Mouse (Mus musculus) hindbrain, embryonic 11.5 days (tissue): ENCODE measurements around the gene Ss18l1. TPM values are rescaled to one million over a fixed set of nuclear protein-coding genes. Genes with fewer than 3 reads are reported as not detected.

Experiments
- ATAC-seq: fragments of 200-750 bp; cut with Nextera tagmentation; 2 replicates; pipeline ENCODE4 v1.8.0; 2017; ENCODE audit warnings: mild to moderate bottlenecking, moderate TSS enrichment, moderate library complexity; ENCODE audit not compliant: low FRiP score
- DNase-seq: peaks from one replicate; pipeline ENCODE4 v3.0.0-alpha.2; 2015; ENCODE audit warnings: low spot score
- H3K27ac ChIP-seq: fragments of 300-500 bp; sonication (generic); 2 replicates; pipeline ENCODE4 v1.5.1; 2014; ENCODE audit warnings: mild to moderate bottlenecking, low read depth, low read length
- H3K27me3 ChIP-seq: fragments of 300-500 bp; sonication (generic); 2 replicates; pipeline ENCODE4 v1.6.1; 2014; ENCODE audit warnings: mild to moderate bottlenecking, low read length, moderate library complexity, mixed read lengths; ENCODE audit not compliant: control insufficient read depth, insufficient read depth
- H3K36me3 ChIP-seq: fragments of 300-500 bp; sonication (generic); 2 replicates; pipeline ENCODE4 v1.6.1; 2014; ENCODE audit warnings: mild to moderate bottlenecking, low read length, moderate library complexity, mixed read lengths; ENCODE audit not compliant: control insufficient read depth, insufficient read depth
- H3K4me1 ChIP-seq: fragments of 300-500 bp; sonication (generic); replicated peaks from 2 replicates; pipeline ENCODE4 v1.6.1; 2014; ENCODE audit warnings: low read length, mixed read lengths; ENCODE audit not compliant: control insufficient read depth, insufficient read depth
- H3K4me2 ChIP-seq: fragments of 300-500 bp; sonication (generic); replicated peaks from 2 replicates; pipeline ENCODE4 v1.6.1; 2014; ENCODE audit warnings: mild to moderate bottlenecking, low read depth, low read length
- H3K4me3 ChIP-seq: fragments of 300-500 bp; sonication (generic); 2 replicates; pipeline ENCODE4 v1.5.1; 2014; ENCODE audit warnings: low read depth, low read length
- H3K9ac ChIP-seq: fragments of 300-500 bp; sonication (generic); 2 replicates; pipeline ENCODE4 v1.6.1; 2014; ENCODE audit warnings: low read depth, low read length
- H3K9me3 ChIP-seq: fragments of 300-500 bp; sonication (generic); 2 replicates; pipeline ENCODE4 v1.6.1; 2016; ENCODE audit warnings: low read length; ENCODE audit not compliant: control insufficient read depth
- WGBS: fragments of 180-500 bp; shearing (Covaris S2); extraction: QIAGEN DNeasy Blood & Tissue Kit; methylation state at CpG from one replicate; pipeline ENCODE4 v1.1.7; 2014; 5-methylcytosine and 5-hydroxymethylcytosine counted together
- polyA plus RNA-seq: library from polyadenylated mRNA; unstranded; fragments of >200 nt; fragmentation: Nextera tagmentation; extraction: Ambion mirVana; gene quantifications from 2 replicates; pipeline ENCODE4 v1.2.1, GENCODE M21; 2014

Gene Ss18l1
- polyA plus RNA-seq, 1 experiment from 2014 or later, result 18.5 TPM

DNA sequence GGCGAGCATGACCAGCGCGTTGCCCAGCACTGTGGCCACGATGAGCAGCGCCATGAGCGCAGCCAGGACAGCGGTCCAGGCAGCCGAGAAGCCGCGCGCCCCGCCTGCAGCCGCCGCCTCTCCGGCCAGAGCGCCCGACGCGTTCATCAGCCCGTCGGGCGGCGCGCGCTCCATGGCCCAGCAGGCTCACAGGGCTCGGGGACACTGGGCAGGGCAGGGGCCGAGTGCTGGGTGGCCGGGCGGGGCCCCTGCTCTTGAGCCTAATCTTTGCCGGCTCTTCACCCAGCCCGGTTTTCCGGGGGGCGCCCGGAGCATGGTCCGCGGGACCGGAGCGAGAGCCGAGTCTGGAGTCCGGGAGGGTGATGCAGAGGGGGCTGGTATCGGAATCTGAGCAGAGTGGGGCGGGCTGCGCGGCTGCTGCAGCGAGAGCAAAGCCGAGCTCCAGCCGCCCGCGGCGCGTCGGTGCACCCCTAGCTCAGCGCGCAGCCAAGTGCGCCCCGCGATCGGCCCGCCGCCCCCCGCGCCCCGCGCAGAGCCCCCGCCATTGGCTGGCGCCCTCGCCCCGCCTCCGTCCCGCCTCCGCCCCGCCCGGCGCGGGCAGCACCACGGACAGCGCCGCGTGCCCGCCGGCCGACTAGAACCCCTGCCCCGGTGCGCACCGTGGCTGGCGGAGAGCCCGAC, 61.8 kb downstream of the Ss18l1 start, which contains the start of gene Hrh3:
Gene Hrh3 (minus strand): TSS at position 511 of the 681 bp plus-strand sequence.
- H3K4me3 ChIP-seq, result peak within 1 kb of the TSS; percentile 54
- H3K36me3 ChIP-seq, result no peaks in the 10 kb centered on the region
- H3K27ac ChIP-seq, result 0 out of 2 replicates have a peak within 1 kb of the TSS, but pooled peaks have one; percentile 7
- peak; percentile 76 for ATAC-seq
- peak within 1 kb of the TSS; percentile 68 for H3K9ac ChIP-seq
- peaks cover 45% of the 10 kb centered on the region for H3K27me3 ChIP-seq
- peak within 1 kb of the TSS; percentile 96 for H3K4me2 ChIP-seq
- peak; percentile 83 for DNase-seq
- peaks cover 17% of the 10 kb centered on the region for H3K4me1 ChIP-seq
- under 1% methylated on average over 37 of the region's 87 CpGs for WGBS
- H3K9me3 ChIP-seq, result no peaks in the 10 kb centered on the region

- Histone ChIP-seq H3K4me3 (peak overlapping the region; percentile 54), H3K9me3 (no peaks in the 10 kb centered on the region), H3K27me3 (peaks cover 43% of the 10 kb centered on the region), H3K4me2 (peak overlapping the region; percentile 96), H3K27ac (no peak overlapping the region), H3K36me3 (no peaks in the 10 kb centered on the region), H3K9ac (peak overlapping the region; percentile 68; the same call in 1 of the 2 replicates), H3K4me1 (peaks cover 16% of the 10 kb centered on the region)
- 10% methylated on average over 24 of the region's 24 CpGs for WGBS
- ATAC-seq, result peak; percentile 20; the same call in 1 of the 2 replicates
- no peak for DNase-seq
Measured at GRCm38 (mm10) chr2:180104659-180105377, 62.5 kb downstream of the Ss18l1 start.

GRCm38 (mm10) chr2:180105441-180106190, 63.3 kb downstream of the Ss18l1 start:
- no peak overlapping the region for H3K4me3 ChIP-seq
- 33% methylated on average over 8 of the region's 8 CpGs for WGBS
- no peaks in the 10 kb centered on the region for H3K36me3 ChIP-seq
- no peak for DNase-seq
- 0 out of 2 replicates have a peak, but pooled peaks have one; percentile 11 for ATAC-seq
- no peak overlapping the region for H3K27ac ChIP-seq
- H3K4me1 ChIP-seq, result peaks cover 14% of the 10 kb centered on the region
- H3K27me3 ChIP-seq, result peaks cover 41% of the 10 kb centered on the region
- H3K9ac ChIP-seq, result no peak overlapping the region
- no peak overlapping the region for H3K4me2 ChIP-seq
- H3K9me3 ChIP-seq, result no peaks in the 10 kb centered on the region

GRCm38 (mm10) chr2:180107081-180107480, 64.8 kb downstream of the Ss18l1 start:
- WGBS, result 60% methylated on average over 4 of the region's 4 CpGs
- ATAC-seq (no peak), DNase-seq (no peak)
- Histone ChIP-seq H3K9ac (no peak overlapping the region), H3K4me2 (no peak overlapping the region), H3K36me3 (no peaks in the 10 kb centered on the region), H3K9me3 (no peaks in the 10 kb centered on the region), H3K27ac (no peak overlapping the region), H3K4me1 (peaks cover 14% of the 10 kb centered on the region), H3K27me3 (peaks cover 33% of the 10 kb centered on the region), H3K4me3 (no peak overlapping the region)

DNA sequence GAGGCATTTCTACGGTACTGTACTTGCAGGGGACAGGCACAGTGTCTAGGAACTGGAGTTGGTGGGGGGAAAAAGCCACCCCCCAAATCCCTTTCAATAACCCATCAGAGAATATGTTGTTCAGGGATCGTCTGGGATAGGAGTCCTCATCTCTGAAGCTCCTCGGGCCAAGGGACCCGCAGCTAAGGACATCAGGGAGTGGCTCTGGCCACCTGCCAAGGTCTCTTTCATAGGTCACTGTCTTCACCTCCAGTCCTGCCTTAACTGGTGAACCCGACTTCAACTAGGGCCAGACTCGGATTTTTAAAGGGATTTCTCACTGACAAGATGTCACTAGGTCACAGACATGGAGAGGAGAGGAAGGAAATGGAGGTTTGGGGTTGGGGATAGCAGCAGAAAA, 66.0 kb downstream of the Ss18l1 start:
- WGBS, result 75% methylated on average over 6 of the region's 6 CpGs
- Histone ChIP-seq H3K9ac (no peak overlapping the region), H3K36me3 (no peaks in the 10 kb centered on the region), H3K27ac (no peak overlapping the region), H3K4me1 (peaks cover 10% of the 10 kb centered on the region), H3K4me2 (no peak overlapping the region), H3K9me3 (no peaks in the 10 kb centered on the region), H3K4me3 (no peak overlapping the region), H3K27me3 (peaks cover 22% of the 10 kb centered on the region)
- DNase-seq, result no peak
- ATAC-seq, result no peak

GRCm38 (mm10) chr2:180113909-180114890, 71.9 kb downstream of the Ss18l1 start:
- no peaks in the 10 kb centered on the region for H3K9me3 ChIP-seq
- 66% methylated on average over 17 of the region's 17 CpGs for whole genome bisulfite sequencing
- no peak overlapping the region for H3K9ac ChIP-seq
- H3K4me2 ChIP-seq, result no peak overlapping the region
- peak; percentile 15 for DNase-seq
- no peak for ATAC-seq
- peaks cover 17% of the 10 kb centered on the region for H3K4me1 ChIP-seq
- no peaks in the 10 kb centered on the region for H3K27me3 ChIP-seq
- H3K36me3 ChIP-seq, result no peaks in the 10 kb centered on the region
- no peak overlapping the region for H3K4me3 ChIP-seq
- H3K27ac ChIP-seq, result no peak overlapping the region

DNA sequence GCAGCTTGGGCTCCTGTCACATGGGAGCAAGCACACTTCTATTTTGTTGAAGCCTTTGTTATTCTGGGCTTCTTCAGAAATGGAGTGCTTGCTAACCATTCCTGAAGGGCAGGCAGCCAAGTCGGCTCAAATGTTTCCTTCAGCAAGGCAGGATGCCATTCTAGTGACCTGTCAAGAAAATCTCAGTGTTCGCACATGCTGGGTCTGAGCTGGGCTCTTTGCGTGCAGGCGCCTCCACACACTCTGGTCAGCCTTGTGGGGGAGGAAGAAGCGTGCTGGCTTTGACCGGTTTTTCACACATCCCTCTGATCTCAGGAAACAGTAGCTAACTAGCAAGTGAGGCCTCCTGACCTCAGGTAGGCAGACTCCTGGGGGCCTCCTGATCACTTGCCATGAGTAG, 73.0 kb downstream of the Ss18l1 start:
- H3K36me3 ChIP-seq, result no peaks in the 10 kb centered on the region
- H3K27ac ChIP-seq, result no peak overlapping the region
- no peak overlapping the region for H3K4me2 ChIP-seq
- peaks cover 21% of the 10 kb centered on the region for H3K4me1 ChIP-seq
- H3K4me3 ChIP-seq, result no peak overlapping the region
- H3K27me3 ChIP-seq, result no peaks in the 10 kb centered on the region
- no peaks in the 10 kb centered on the region for H3K9me3 ChIP-seq
- ATAC-seq (no peak), DNase-seq (no peak)
- 61% methylated on average over 6 of the region's 6 CpGs for WGBS
- no peak overlapping the region for H3K9ac ChIP-seq

DNA sequence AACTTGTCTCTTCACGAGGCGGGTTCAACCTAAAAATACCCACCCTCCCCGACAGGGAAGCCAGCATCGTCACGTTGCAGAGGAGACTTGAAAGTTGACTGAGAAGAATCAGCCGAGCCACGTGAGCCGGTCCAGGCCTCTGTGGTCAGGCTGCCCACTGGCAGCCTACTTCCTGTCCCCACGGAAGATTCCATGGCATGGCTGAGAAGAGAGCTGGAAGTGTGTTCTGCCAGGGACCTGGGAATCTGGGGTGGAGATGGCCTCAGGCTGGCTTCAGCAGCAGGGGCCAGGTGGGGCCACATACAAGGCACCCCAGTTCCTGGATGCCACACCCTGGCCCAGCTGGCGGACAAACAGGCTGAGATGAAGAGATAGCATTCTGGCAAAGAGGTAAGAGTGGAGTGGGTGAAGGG, 73.8 kb downstream of the Ss18l1 start:
- peaks cover 21% of the 10 kb centered on the region for H3K4me1 ChIP-seq
- no peak overlapping the region for H3K27ac ChIP-seq

More for the DNA sequence above, 73.8 kb downstream of the Ss18l1 start:
- Histone ChIP-seq H3K27me3 (no peaks in the 10 kb centered on the region), H3K9me3 (no peaks in the 10 kb centered on the region), H3K36me3 (no peaks in the 10 kb centered on the region), H3K9ac (no peak overlapping the region), H3K4me2 (no peak overlapping the region), H3K4me3 (no peak overlapping the region)
- DNase-seq, result no peak
- ATAC-seq, result no peak
- WGBS, result 78% methylated on average over 10 of the region's 10 CpGs
